In genomic region chr9:44720358-44721153, GRCm38 (mm10) we compare ENCODE assay signal across 8 mouse cellular contexts. TPM values are rescaled to one million over a fixed set of nuclear protein-coding genes. Genes with fewer than 3 reads are reported as not detected.
DNase-seq lines count a peak whose midpoint lies in the region; ATAC-seq and TF ChIP-seq lines count a peak whose summit lies in the region.

No protein-coding gene starts in this region.

- H3K27me3 ChIP-seq in megakaryocyte, embryonic 14.5 days (replicated peaks): peaks cover 23% of the 10 kb centered on the region
- H3K27me3 ChIP-seq in forebrain, embryonic 13.5 days: no peaks in the 10 kb centered on the region
- H3K27me3 ChIP-seq in intestine, embryonic 15.5 days (replicated peaks): no peaks in the 10 kb centered on the region
- H3K27me3 ChIP-seq in midbrain, postnatal 0 days (ENCODE audit: insufficient read depth, low read length): no peaks in the 10 kb centered on the region

- no peak for TF ChIP-seq CTCF in brain, embryonic 14.5 days (IDR thresholded peaks at IDR 0.05; ENCODE audit: borderline replicate concordance, extremely low read depth, insufficient read depth, insufficient read length)
- peak; percentile 2; the same call in 1 of the 2 replicates for TF ChIP-seq CTCF in midbrain, postnatal 0 days (IDR thresholded peaks at IDR 0.05)

- H3K4me1 ChIP-seq in megakaryocyte, embryonic 14.5 days: peaks cover 74% of the 10 kb centered on the region
- peaks cover 65% of the 10 kb centered on the region for H3K4me1 ChIP-seq in forebrain, embryonic 13.5 days
- H3K4me1 ChIP-seq in intestine, embryonic 15.5 days (replicated peaks): peaks cover 34% of the 10 kb centered on the region
- H3K4me1 ChIP-seq in midbrain, postnatal 0 days (ENCODE audit: insufficient read depth, low read length): peaks cover 26% of the 10 kb centered on the region

- H3K27ac ChIP-seq in forebrain, embryonic 13.5 days: peak overlapping the region; percentile 79
- 0 out of 2 replicates have a peak overlapping the region, but pooled peaks have one; percentile 48 for H3K27ac ChIP-seq in intestine, embryonic 15.5 days
- peak overlapping the region; percentile 78 for H3K27ac ChIP-seq in midbrain, postnatal 0 days (ENCODE audit: low read depth, low read length)

- peaks cover 10% of the 10 kb centered on the region for H3K36me3 ChIP-seq in megakaryocyte, embryonic 14.5 days (replicated peaks; ENCODE audit: low read length)
- H3K36me3 ChIP-seq in forebrain, embryonic 13.5 days (ENCODE audit: poor library complexity, severe bottlenecking): peaks cover 24% of the 10 kb centered on the region
- H3K36me3 ChIP-seq in intestine, embryonic 15.5 days: 0 out of 2 replicates have a peak, but pooled peaks cover 5% of the 10 kb centered on the region
- peaks cover 15% of the 10 kb centered on the region for H3K36me3 ChIP-seq in midbrain, postnatal 0 days (ENCODE audit: insufficient read depth, low read length)

- WGBS in forebrain, embryonic 13.5 days: 11% methylated on average over 9 of the region's 9 CpGs
- 17% methylated on average over 9 of the region's 9 CpGs for WGBS in intestine, embryonic 15.5 days
- WGBS in midbrain, postnatal 0 days: 13% methylated on average over 9 of the region's 9 CpGs

- ATAC-seq in megakaryocyte, adult 5-6 weeks (ENCODE audit: poor library complexity, severe bottlenecking): no peak
- ATAC-seq in forebrain, embryonic 13.5 days: peak; percentile 52
- peak; percentile 16 for ATAC-seq in intestine, embryonic 15.5 days
- peak; percentile 17 for ATAC-seq in midbrain, postnatal 0 days (ENCODE audit: low FRiP score)

- TF ChIP-seq POLR2A in brain, embryonic 14.5 days (IDR thresholded peaks at IDR 0.05; ENCODE audit: borderline replicate concordance, extremely low read depth, insufficient read depth, insufficient read length, poor library complexity, severe bottlenecking): peak; percentile 13; the same call in 1 of the 2 replicates

- no peaks in the 10 kb centered on the region for H3K9me3 ChIP-seq in megakaryocyte, embryonic 14.5 days
- H3K9me3 ChIP-seq in forebrain, embryonic 13.5 days (replicated peaks): no peaks in the 10 kb centered on the region
- no peaks in the 10 kb centered on the region for H3K9me3 ChIP-seq in intestine, embryonic 15.5 days
- H3K9me3 ChIP-seq in midbrain, postnatal 0 days (ENCODE audit: low read length): no peaks in the 10 kb centered on the region

- peak overlapping the region; percentile 89 for H3K9ac ChIP-seq in forebrain, embryonic 13.5 days
- peak overlapping the region; percentile 65 for H3K9ac ChIP-seq in intestine, embryonic 15.5 days
- H3K9ac ChIP-seq in midbrain, postnatal 0 days (replicated peaks; ENCODE audit: low read length, poor library complexity, severe bottlenecking): peak overlapping the region; percentile 94

- peak overlapping the region; percentile 90 for H3K4me2 ChIP-seq in forebrain, embryonic 13.5 days
- H3K4me2 ChIP-seq in intestine, embryonic 15.5 days (replicated peaks): peak overlapping the region; percentile 85
- H3K4me2 ChIP-seq in midbrain, postnatal 0 days (ENCODE audit: low read depth, low read length, poor library complexity, severe bottlenecking): peak overlapping the region; percentile 88

- peak; percentile 55 for DNase-seq in brain, embryonic 14.5 days (ENCODE audit: low read depth)
- peak; percentile 52 for DNase-seq in midbrain, postnatal 0 days (ENCODE audit: low spot score)
- DNase-seq in yolk sac, embryonic 10.5 days (ENCODE audit: low spot score): no peak
- DNase-seq in layer of hippocampus, adult 9-10 months (ENCODE audit: low spot score): no peak

- peak overlapping the region; percentile 92 for H3K4me3 ChIP-seq in megakaryocyte, embryonic 14.5 days (replicated peaks)
- peak overlapping the region; percentile 82 for H3K4me3 ChIP-seq in forebrain, embryonic 13.5 days
- H3K4me3 ChIP-seq in intestine, embryonic 15.5 days (replicated peaks): peak overlapping the region; percentile 61
- peak overlapping the region; percentile 72 for H3K4me3 ChIP-seq in midbrain, postnatal 0 days (ENCODE audit: low read depth, low read length)

RNA-seq across cellular contexts. Expression of gene Phldb1, which starts 14.4 kb away (rescaled TPM):
- 10.5 and 16.0 TPM in 2 replicates for polyA plus RNA-seq in megakaryocyte, embryonic 14.5 days (2012; ENCODE audit: insufficient read depth, low replicate concordance)
- 0.76 and 2.1 TPM in 2 replicates for total RNA-seq in megakaryocyte, adult 5-6 weeks (2015)
- total RNA-seq in megakaryocyte, adult 5-6 weeks (2017): 2.0 and 2.6 TPM in 2 replicates
- 151 and 169 TPM in 2 replicates for polyA plus RNA-seq in brain, embryonic 14.5 days (2012; rRNA removed)
- 36.4 and 40.9 TPM in 2 replicates for polyA plus RNA-seq in forebrain, embryonic 13.5 days (2015; fragmentation: Nextera tagmentation; extraction: Ambion mirVana)
- 17.6 and 18.9 TPM in 2 replicates for polyA plus RNA-seq in intestine, embryonic 15.5 days (2015; fragmentation: Nextera tagmentation; extraction: Ambion mirVana)
- 140 and 154 TPM in 2 replicates for total RNA-seq in midbrain, postnatal 0 days (2014; rRNA removed)
- 34.8 and 41.0 TPM in 2 replicates for polyA plus RNA-seq in midbrain, postnatal 0 days (2015; fragmentation: Nextera tagmentation; extraction: Ambion mirVana)

RNA-seq across cellular contexts. Expression of gene Arcn1, which starts 47.1 kb away (rescaled TPM):
- polyA plus RNA-seq in megakaryocyte, embryonic 14.5 days (2012; ENCODE audit: insufficient read depth, low replicate concordance): 1.8 and 5.9 TPM in 2 replicates
- total RNA-seq in megakaryocyte, adult 5-6 weeks (2015): 126 and 151 TPM in 2 replicates
- 165 and 172 TPM in 2 replicates for total RNA-seq in megakaryocyte, adult 5-6 weeks (2017)
- 57.1 and 76.9 TPM in 2 replicates for polyA plus RNA-seq in brain, embryonic 14.5 days (2012; rRNA removed)
- 132 and 137 TPM in 2 replicates for polyA plus RNA-seq in forebrain, embryonic 13.5 days (2015; fragmentation: Nextera tagmentation; extraction: Ambion mirVana)
- 184 and 193 TPM in 2 replicates for polyA plus RNA-seq in intestine, embryonic 15.5 days (2015; fragmentation: Nextera tagmentation; extraction: Ambion mirVana)
- total RNA-seq in midbrain, postnatal 0 days (2014; rRNA removed): 93.7 and 108 TPM in 2 replicates
- 102 and 106 TPM in 2 replicates for polyA plus RNA-seq in midbrain, postnatal 0 days (2015; fragmentation: Nextera tagmentation; extraction: Ambion mirVana)

RNA-seq across cellular contexts. Expression of gene Ift46, which starts 47.2 kb away (rescaled TPM):
- 3.7 TPM in 1 of 2 replicates, not detected in the other for polyA plus RNA-seq in megakaryocyte, embryonic 14.5 days (2012; ENCODE audit: insufficient read depth, low replicate concordance)
- 38.5 and 53.7 TPM in 2 replicates for total RNA-seq in megakaryocyte, adult 5-6 weeks (2015)
- 27.6 and 40.8 TPM in 2 replicates for total RNA-seq in megakaryocyte, adult 5-6 weeks (2017)
- polyA plus RNA-seq in brain, embryonic 14.5 days (2012; rRNA removed): 132 and 147 TPM in 2 replicates
- polyA plus RNA-seq in forebrain, embryonic 13.5 days (2015; fragmentation: Nextera tagmentation; extraction: Ambion mirVana): 154 and 164 TPM in 2 replicates
- polyA plus RNA-seq in intestine, embryonic 15.5 days (2015; fragmentation: Nextera tagmentation; extraction: Ambion mirVana): 79.8 and 82.8 TPM in 2 replicates
- 64.8 and 72.1 TPM in 2 replicates for total RNA-seq in midbrain, postnatal 0 days (2014; rRNA removed)
- 151 and 170 TPM in 2 replicates for polyA plus RNA-seq in midbrain, postnatal 0 days (2015; fragmentation: Nextera tagmentation; extraction: Ambion mirVana)

RNA-seq across cellular contexts. Expression of gene Treh, which starts 47.5 kb away (rescaled TPM):
- not detected in 2 replicates for polyA plus RNA-seq in megakaryocyte, embryonic 14.5 days (2012; ENCODE audit: insufficient read depth, low replicate concordance)
- total RNA-seq in megakaryocyte, adult 5-6 weeks (2015): not detected in 2 replicates
- not detected in 2 replicates for total RNA-seq in megakaryocyte, adult 5-6 weeks (2017)
- not detected in 2 replicates for polyA plus RNA-seq in brain, embryonic 14.5 days (2012; rRNA removed)
- polyA plus RNA-seq in forebrain, embryonic 13.5 days (2015; fragmentation: Nextera tagmentation; extraction: Ambion mirVana): not detected in 2 replicates
- not detected in 2 replicates for polyA plus RNA-seq in intestine, embryonic 15.5 days (2015; fragmentation: Nextera tagmentation; extraction: Ambion mirVana)
- not detected in 2 replicates for total RNA-seq in midbrain, postnatal 0 days (2014; rRNA removed)
- polyA plus RNA-seq in midbrain, postnatal 0 days (2015; fragmentation: Nextera tagmentation; extraction: Ambion mirVana): not detected in 2 replicates

Comparison
In these comparisons a context has a peak if more than half of its experiments do, and no peak if none do; other contexts are left out.
1. DNase-seq: peak in brain, embryonic 14.5 days (single experiment) and midbrain, postnatal 0 days (single experiment); none in yolk sac, embryonic 10.5 days (single experiment) and layer of hippocampus, adult 9-10 months (single experiment).
2. RNA of gene Ift46, which starts 47.2 kb away (polyA plus RNA-seq): 151 to 170 TPM in midbrain, postnatal 0 days, 154 to 164 TPM in forebrain, embryonic 13.5 days, 132 to 147 TPM in brain, embryonic 14.5 days and 79.8 to 82.8 TPM in intestine, embryonic 15.5 days; 3.7 TPM in megakaryocyte, embryonic 14.5 days; every median in the first group is over 10 times any median in the second.
3. Peak in every context shown above with its lines, with median percentiles within 50 percentile points of each other: H3K4me3 ChIP-seq, H3K27ac ChIP-seq, H3K4me2 ChIP-seq and H3K9ac ChIP-seq.